Mouse (Mus musculus): ENCODE measurements around the gene Itm2c.

Gene Itm2c

DNA sequence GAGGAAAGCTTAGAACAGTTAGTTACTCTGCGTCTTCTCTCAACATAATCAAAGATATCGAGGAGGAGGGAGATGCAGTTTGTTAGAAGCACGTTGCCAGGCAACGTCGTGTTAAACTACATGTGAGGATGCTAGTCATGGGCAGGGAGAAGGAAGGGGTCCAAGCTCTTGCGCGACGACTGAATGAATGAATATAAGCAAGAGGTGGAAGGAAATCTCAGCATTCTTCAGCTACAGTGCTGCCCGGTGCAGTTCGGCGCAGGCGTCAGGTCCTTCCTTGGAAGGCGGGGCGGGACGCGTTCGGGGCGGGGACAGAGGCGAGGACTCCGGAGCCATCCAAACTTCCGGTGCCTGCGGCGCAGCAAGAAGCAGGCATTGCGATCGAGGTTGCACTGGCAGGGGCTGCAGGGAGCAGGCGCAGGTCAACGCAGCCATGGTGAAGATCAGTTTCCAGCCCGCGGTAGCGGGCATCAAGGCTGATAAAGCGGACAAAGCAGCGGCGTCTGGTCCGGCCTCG is at the start of gene Itm2c:
Itm2c (plus strand) TSS at position 51 of the 517 bp plus-strand sequence.
- DNase-seq (ENCODE audit: low read depth, low spot score), result no peak

DNA sequence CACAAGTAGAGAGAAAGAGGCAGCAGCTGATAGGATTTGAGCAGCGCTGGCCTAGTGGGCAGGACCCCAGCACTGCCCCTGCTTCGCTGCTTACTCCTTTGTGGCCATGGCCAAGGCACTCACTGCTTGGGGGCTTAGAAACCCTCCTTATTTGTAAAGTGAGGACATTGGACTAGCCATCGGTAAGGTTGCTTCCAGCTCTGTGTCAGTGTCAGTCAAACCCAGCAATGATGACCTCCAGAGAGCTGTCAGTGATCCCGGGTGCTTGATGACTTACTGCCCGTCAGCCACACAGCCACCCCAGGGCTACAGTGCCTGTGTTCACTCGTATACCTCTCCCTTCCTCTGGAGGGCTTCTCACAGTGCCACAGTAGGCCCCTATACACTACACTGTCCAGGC is 49.1 kb upstream of the Itm2c start:
- no peak for DNase-seq (ENCODE audit: low read depth, low spot score)

GRCm38 (mm10) chr1:85845476-85845875 is 48.6 kb upstream of the Itm2c start:
- no peak for DNase-seq (ENCODE audit: low read depth, low spot score)

DNA sequence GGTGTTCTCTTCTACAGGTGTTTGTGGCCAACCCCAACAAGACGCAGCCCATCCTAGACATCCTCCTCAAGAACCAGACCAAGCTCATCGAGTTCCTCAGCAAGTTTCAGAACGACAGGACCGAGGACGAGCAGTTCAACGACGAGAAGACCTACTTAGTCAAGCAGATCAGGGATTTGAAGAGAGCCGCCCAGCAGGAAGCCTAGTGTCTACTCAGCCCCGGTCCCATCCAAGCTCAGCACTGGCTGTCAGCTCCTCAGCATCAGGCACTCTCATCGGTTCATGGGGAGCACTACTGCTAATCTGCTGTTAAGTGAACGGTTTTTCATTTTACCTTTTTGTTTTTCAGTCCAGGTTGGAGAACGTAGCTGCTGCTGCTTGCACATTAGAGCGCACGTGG is 45.1 kb upstream of the Itm2c start:
- no peak for DNase-seq (ENCODE audit: low read depth, low spot score)

GRCm38 (mm10) chr1:85850851-85851250 is 43.2 kb upstream of the Itm2c start:
- no peak for DNase-seq (ENCODE audit: low read depth, low spot score)

DNA sequence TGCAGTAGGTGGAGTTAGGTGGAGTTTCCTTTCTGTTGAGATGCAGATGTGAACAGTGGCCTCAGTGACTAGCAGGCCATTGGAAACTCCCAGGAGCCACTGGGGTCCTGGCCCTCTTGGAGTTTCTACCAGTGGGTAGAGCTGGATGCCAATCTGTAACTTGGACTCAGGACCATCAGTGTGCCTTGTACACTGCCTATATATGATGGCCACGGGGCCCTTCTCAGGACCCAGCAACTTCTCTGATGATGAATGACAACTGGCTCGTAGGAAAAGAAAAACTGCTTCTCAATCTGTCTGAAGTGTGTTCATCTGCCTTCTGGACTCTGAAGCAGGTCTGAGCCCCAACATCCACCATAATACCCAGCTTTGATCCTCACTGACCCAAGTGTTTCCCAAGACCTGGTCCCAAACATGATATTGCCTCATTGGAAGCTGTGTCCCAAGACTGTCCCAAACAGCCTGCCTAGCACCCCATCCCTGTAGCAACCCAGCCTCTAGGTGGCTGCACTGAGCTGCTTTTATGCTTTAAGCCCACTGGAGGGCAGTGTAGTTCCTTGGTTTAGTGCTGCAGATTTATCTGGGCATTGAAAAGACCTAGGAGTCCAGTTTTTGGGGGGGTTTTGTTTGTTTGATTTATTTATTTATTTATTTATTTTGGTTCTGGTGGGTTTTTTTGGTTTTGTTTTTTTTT is 40.9 kb upstream of the Itm2c start:
- DNase-seq (ENCODE audit: low read depth, low spot score), result peak; percentile 30

GRCm38 (mm10) chr1:85853865-85854264 is 40.2 kb upstream of the Itm2c start:
- DNase-seq (ENCODE audit: low read depth, low spot score), result no peak

DNA sequence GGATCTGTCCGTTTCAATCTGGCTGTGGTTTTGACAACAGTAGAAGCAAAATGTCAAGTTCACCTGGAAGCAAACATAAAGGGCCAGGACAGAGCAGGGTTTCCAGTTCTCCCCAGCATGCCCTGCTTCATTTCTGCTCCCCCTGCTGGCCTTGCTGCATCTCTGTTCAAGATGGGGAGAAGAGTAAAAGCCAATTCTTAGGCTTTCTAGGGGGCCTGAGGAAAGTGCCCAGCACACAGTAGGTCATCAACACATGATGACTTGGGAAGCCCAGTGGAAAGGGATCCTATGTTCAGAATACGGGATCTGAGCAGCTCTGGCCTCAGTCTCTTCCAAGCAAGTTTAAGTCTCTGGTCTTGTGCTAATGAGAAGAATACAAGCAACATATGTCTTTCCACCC is 39.6 kb upstream of the Itm2c start:
- DNase-seq (ENCODE audit: low read depth, low spot score), result no peak

DNA sequence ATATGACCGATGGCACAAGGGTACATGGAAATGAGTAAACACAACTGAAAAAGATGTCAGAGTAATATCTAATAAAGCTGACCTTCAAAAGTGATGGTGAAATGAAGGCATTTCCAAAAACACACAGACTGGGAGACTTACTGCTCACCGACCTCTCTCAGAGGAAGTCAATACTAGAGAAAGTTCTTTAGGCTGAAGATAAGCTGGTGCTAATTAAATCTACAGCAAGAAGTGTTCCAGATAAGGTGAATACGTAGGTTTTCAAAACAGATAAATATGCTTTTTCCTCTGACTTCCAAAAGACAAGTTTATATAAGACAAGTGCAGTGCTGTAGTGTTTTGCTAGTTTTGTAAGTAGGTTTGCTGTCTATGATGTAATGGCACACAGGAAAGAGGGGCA is 37.8 kb upstream of the Itm2c start:
- DNase-seq (ENCODE audit: low read depth, low spot score), result no peak

DNA sequence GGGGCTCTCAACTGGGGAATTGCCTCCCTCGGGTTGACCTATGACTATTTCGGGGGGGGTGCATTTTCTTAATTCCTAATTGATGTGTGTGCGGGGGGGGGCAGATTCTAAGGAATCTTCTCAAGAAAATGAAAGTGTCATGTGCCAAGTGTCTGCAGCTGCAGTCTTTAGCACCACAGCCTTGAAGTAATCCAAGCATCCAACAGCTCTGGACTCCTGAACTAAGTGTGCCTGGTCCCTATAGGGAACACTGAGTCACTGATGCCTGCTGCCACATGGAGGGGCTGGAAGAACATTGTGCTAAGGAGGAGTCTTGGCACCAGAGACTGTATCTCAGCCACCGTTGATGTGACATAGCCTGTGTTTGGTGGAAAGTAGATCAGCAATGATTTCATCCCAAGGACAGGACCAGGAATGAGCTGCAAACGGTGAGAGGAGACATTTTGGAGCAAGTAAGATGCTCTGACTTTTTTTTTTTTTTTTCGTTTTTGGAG is 36.8 kb upstream of the Itm2c start:
- DNase-seq (ENCODE audit: low read depth, low spot score), result no peak

DNA sequence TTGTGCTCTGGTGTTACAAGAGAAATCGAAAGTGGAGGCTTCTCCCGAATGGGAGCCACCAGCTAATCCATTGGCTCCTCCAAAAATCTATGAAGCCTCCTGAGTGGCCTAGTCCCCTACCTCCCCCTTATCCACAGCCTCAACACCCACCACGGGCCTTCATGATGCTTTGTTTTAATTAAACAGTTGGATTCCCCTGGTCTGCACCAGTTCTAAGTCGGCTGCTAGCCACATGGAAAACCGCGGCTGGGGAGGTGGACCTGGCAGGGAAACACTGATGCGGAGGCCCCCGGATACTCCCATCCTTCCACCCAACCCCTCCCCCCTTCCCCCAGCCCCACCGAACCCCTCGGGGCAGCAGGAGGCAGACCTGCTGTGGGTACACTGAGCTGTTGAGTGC is 29.7 kb upstream of the Itm2c start:
- DNase-seq (ENCODE audit: low read depth, low spot score), result no peak

DNA sequence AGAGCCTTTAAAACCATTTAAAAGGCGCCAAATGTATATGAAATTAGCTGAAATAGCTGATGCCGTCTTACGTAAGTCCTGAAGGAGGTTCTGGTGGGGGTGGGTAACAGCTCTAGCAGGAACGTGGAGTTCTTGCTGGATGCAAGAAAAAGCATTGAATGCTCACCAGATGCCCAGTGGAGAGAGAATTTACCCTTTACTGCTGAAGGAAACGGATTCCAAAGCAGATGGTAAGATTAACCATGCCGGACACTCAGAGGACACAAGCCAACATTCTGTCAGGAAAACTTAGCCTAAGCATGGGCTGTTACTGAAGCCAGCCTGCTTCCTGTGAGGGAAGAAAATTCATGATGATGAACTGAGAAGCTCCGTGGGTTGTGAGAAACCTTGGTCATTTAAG is 24.1 kb upstream of the Itm2c start:
- no peak for DNase-seq (ENCODE audit: low read depth, low spot score)

- DNase-seq (ENCODE audit: low read depth, low spot score), result no peak
Measured at GRCm38 (mm10) chr1:85870546-85870945, 23.5 kb upstream of the Itm2c start.

DNA sequence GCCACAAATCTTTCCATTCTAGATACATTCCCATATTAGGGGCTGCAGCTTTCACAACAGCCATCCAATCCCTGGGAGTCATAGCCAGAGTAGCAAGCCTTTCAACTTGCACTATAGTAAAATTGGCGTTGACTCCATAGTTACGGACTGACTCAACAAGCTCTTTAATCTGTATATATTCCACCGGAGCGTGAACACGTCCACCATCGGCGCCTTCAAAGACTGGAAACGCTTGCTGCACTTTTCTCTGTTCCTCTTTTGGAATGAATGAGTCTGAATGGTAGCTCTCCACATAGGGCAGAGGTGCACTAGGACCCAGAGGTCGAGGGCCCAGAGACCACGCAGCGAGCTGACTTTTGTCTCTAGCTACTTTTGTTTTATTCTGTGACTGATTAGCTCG is 12.1 kb upstream of the Itm2c start:
- no peak for DNase-seq (ENCODE audit: low read depth, low spot score)

GRCm38 (mm10) chr1:85887221-85887620 is 6.9 kb upstream of the Itm2c start:
- DNase-seq (ENCODE audit: low read depth, low spot score), result no peak

- no peak for DNase-seq (ENCODE audit: low read depth, low spot score)
Measured at GRCm38 (mm10) chr1:85894748-85895360, 773 bp downstream of the Itm2c start.

GRCm38 (mm10) chr1:85895391-85895837 is 1.3 kb downstream of the Itm2c start:
- DNase-seq (ENCODE audit: low read depth, low spot score), result no peak

GRCm38 (mm10) chr1:85896110-85896509 is 2.0 kb downstream of the Itm2c start:
- no peak for DNase-seq (ENCODE audit: low read depth, low spot score)

GRCm38 (mm10) chr1:85896781-85897700 is 3.0 kb downstream of the Itm2c start:
- DNase-seq (ENCODE audit: low read depth, low spot score), result no peak

- no peak for DNase-seq (ENCODE audit: low read depth, low spot score)
Measured at GRCm38 (mm10) chr1:85897901-85898760, 4.0 kb downstream of the Itm2c start.

- DNase-seq (ENCODE audit: low read depth, low spot score), result no peak
Measured at GRCm38 (mm10) chr1:85898761-85899387, 4.8 kb downstream of the Itm2c start.

Data from retina, adult 2 months (tissue).